Mouse (Mus musculus): ENCODE data around the gene Meiob.

Gene Meiob

GRCm38 (mm10) chr17:24819469-24819868 is 15.4 kb downstream of the Meiob start:
- in situ Hi-C loops (cut with MboI, MseI) = loop anchor here (10.0 kb wide), 1 partner anchor 75 kb away; no protein-coding TSS in a partner anchor

- in situ Hi-C loops (cut with MboI, MseI) = no loop called here
Measured at GRCm38 (mm10) chr17:24821351-24822280, 17.5 kb downstream of the Meiob start.

- in situ Hi-C loops (cut with MboI, MseI) = no loop called here
Measured at GRCm38 (mm10) chr17:24839842-24840241, 35.8 kb downstream of the Meiob start, which contains the start of gene Hagh. TSS of gene Hagh (plus strand) at chr17:24840143.

DNA sequence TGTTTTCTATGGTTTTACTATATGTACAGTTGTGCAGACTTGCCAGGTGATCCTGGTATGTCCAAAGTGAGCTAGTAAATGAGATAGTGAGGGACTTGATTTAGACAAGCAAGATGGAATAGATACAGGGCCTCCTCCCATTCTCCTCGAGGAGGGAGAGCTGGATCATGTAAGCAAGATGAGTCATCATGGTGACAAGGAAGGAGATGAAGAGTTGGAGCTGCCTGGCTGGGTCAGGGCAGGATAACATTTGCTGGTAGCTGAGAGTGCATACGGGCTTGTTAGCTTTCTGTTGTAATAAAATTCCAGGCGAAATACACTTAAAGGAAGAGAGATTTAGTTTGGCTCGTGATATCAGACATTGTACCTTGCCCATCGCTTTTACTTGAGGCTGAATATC is 36.3 kb downstream of the Meiob start:
- in situ Hi-C loops (cut with MboI, MseI) = no loop called here

DNA sequence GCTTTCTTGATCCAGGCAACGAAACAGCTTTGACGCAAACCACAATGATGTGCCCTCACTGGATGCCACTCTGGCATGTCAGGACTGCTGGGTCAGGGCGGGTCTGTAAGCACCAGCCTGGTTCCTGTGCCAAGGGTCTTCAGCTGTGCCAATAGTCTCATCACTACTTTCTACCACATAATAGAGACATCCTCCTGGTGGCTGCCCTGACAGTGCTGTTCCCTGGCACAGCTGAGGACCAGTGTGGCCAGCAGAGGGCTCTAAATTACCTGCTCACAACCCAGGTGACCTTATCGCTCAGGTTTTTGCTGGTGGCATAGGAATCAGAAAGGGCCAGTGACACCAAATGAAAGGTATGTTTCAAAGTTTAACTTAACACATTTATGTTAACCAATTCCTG is 37.0 kb downstream of the Meiob start:
- in situ Hi-C loops (cut with MboI, MseI) = no loop called here

- in situ Hi-C loops (cut with MboI, MseI) = no loop called here
Measured at GRCm38 (mm10) chr17:24842631-24843030, 38.5 kb downstream of the Meiob start.

DNA sequence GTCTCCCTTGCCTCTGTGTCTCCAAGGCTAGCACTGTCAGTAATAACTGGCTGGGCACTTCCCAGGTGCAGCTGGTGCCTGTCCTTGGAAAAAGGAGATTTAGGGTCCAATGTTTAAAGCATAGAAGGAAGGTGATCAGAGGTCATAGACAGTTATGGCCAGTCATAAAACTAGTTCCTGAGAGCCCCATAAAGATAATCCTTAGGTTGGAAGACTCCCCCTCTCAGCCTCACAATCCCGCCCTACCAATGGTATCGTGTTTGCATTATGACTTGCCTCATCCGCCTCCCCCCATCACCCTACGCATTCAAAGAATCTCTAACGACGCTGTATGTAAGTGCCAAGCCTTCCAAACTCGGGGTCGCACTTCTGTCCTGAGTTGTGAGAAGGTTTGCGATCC is 40.4 kb downstream of the Meiob start:
- in situ Hi-C loops (cut with MboI, MseI) = no loop called here

DNA sequence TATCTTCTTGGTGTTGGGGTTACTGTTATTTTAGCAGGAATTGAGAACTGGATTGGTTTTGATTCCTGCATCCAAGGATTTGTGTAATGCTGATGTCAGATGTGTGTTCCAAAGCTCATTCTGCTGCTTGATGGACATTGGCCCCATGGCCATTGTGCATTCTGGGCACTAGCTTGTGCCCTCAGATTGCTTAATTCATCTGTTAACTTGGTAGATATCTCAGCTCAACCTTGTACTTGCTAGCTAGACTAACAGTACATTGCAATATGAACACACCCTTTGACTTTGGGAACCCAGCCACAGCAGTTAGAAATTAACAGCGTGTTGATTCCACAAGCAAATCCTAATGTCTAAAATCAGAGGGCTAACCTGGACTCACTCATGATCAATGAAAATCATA is 43.3 kb downstream of the Meiob start:
- in situ Hi-C loops (cut with MboI, MseI) = no loop called here

- in situ Hi-C loops (cut with MboI, MseI) = no loop called here
Measured at GRCm38 (mm10) chr17:24848600-24849031, 44.5 kb downstream of the Meiob start.

DNA sequence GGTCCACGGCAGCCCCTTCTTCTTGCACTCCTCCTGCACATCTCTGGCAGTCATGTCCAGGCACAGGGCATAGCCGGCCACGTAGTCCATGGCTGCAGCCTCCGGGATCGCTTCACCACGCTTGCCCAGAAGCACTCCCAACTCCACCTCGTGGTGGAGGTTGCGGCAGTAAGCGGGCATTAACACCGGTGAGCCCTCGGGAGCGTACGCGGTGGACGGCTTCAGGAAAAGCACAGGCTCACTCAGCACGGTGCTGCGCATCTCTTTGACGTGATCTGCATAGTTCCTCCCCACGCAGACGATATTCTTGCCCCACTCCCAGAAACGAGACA is 45.6 kb downstream of the Meiob start:
- in situ Hi-C loops (cut with MboI, MseI) = loop anchor here (5.0 kb wide), 1 partner anchor 43 kb away; no protein-coding TSS in a partner anchor

DNA sequence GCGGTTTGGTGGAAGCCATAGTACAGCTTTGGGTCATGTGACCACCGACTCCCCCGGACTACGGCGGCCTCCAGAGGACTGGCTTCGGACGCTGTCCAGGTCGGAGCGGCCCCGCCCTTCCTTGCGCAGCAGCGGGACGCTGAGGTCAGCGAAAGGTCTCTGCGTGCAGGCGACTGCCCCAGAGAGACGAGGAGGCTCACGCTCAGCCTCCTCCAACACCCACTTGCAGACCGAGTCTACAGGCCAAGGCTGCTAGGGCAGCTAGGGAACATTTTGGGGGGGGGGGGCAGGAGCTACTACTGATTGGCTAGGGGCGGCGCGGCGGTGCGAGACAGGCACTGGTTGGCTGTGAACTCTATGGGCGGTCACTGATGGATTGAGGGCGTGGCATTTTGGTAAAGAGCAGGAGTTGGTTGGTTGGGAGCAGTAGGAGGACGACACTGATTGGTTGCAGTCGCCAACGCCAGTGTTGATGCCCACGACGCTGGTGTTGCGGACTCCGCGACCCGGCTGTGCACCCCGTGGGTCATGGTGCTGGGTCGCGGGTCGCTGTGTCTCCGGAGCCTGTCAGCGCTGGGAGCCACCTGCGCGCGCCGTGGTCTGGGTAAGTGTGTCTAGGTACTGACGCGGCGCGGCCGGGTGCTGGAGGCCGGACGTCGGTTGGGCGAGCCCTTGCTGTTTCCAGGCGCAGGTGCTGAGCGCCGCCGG is 46.1 kb downstream of the Meiob start, which contains the start of gene Fahd1:
TSS of gene Fahd1 (minus strand) at position 300 of the 708 bp plus-strand sequence.
- in situ Hi-C loops (cut with MboI, MseI) = loop anchor here (5.0 kb wide), 1 partner anchor 42 kb away; no protein-coding TSS in a partner anchor

- in situ Hi-C loops (cut with MboI, MseI) = loop anchor here (5.0 kb wide), 1 partner anchor 42 kb away; no protein-coding TSS in a partner anchor
Measured at GRCm38 (mm10) chr17:24850773-24851127, 46.7 kb downstream of the Meiob start.

DNA sequence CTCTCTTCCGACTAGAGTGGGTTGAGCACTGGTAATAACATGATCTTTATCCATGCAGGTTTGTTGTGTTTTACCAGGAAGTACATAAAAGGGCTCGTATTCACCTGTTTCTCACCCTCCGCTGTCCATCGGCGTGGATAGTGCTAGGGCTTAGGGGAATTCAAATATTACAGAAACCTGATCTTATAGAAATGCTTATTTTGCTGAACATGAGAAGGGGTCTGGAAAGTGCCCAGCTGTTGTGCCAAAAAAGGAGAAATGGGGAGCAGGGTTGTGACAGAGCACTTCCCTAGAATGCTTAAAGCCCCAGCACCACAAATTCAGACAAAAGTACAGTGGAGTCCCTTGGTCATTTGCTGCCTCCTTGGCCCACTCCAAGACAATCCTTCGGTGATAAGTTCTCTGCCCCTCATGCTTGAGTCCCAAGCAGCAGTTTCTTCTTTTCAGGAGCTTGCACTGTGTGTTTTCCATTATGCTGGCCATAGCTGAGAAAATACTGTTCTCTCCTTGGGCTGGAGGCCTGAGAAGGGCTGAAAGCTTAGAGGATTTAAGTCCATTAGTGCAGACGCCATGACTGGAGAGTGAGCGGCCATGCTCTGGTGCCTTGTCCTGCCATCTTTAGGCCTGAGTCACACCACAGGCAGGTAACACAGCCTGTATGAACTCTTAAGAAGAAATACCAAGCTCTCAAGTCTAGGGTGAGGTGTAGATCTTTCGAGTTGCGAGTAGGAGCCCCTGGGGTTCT is 47.5 kb downstream of the Meiob start:
- in situ Hi-C loops (cut with MboI, MseI) = loop anchor here (5.0 kb wide), 1 partner anchor 41 kb away; no protein-coding TSS in a partner anchor

GRCm38 (mm10) chr17:24855838-24856464 is 51.9 kb downstream of the Meiob start:
- in situ Hi-C loops (cut with MboI, MseI) = no loop called here

GRCm38 (mm10) chr17:24856589-24856988 is 52.5 kb downstream of the Meiob start:
- in situ Hi-C loops (cut with MboI, MseI) = no loop called here

GRCm38 (mm10) chr17:24857831-24858470 is 53.9 kb downstream of the Meiob start:
- in situ Hi-C loops (cut with MboI, MseI) = no loop called here

DNA sequence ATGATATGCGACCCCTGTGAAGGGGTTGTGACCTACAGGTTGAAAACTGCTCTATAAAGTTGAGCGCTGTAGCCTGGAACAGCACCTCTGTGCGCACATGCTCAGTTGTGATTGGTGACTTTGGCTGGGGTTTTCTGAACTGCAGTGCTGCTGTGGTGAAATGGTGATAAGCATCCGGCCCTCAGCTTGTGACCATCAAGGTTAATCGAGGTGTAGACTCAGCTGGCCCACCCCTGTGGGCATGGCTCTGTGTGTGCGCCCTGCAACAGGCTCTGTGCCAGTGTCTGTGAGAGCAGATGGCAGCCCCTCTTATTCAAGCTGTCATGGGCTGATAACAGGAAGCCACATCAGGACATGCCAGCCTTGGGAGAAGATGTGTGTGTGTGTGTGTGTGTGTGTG is 54.9 kb downstream of the Meiob start:
- in situ Hi-C loops (cut with MboI, MseI) = no loop called here

GRCm38 (mm10) chr17:24860076-24860475 is 56.0 kb downstream of the Meiob start:
- in situ Hi-C loops (cut with MboI, MseI) = no loop called here

DNA sequence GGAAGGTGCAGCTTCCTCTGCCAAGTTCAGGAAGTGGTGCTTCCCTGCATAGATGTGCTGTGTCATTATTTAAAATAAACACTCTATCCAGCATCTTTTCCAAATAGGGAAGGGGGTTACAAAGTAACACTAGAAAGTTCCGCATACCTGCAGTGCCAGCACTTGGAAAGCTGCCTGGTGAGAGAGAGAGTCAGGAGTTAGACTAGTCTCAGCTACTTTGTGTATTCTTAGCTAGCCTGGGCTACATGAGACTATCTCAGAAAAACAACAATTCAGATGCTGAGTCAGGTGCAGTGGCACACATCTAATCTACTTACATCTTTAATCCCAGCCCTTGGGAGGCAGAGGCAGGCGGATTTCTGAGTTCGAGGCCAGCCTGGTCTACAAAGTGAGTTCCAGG is 57.7 kb downstream of the Meiob start:
- in situ Hi-C loops (cut with MboI, MseI) = no loop called here

GRCm38 (mm10) chr17:24865776-24866175 is 61.7 kb downstream of the Meiob start, which contains the start of gene Igfals:
TSS of gene Igfals (plus strand) at chr17:24865997.
- in situ Hi-C loops (cut with MboI, MseI) = no loop called here

GRCm38 (mm10) chr17:24867914-24868313 is 63.8 kb downstream of the Meiob start:
- in situ Hi-C loops (cut with MboI, MseI) = no loop called here
